Mouse (Mus musculus) lung, postnatal 0 days (tissue): ENCODE measurements around the gene Mip. TPM values are rescaled to one million over a fixed set of nuclear protein-coding genes. Genes with fewer than 3 reads are reported as not detected.
"Not testable (repeated sequence)": the region's sequence is repeated elsewhere in the genome, so short reads cannot be mapped to it uniquely, and the experiment has no call there.

Experiments used
- ATAC-seq: fragments of 200-750 bp; cut with Nextera tagmentation; 2 replicates; pipeline ENCODE4 v1.8.0; 2017; ENCODE audit warnings: moderate library complexity
- DNase-seq: peaks from one replicate; pipeline ENCODE4 v3.0.0-alpha.2; 2016; ENCODE audit warnings: low spot score
- H3K27ac ChIP-seq: fragments of 300-500 bp; sonication (generic); 2 replicates; pipeline ENCODE4 v1.5.1; 2014; ENCODE audit warnings: antibody characterized with exemption, mild to moderate bottlenecking, low read length, mixed read lengths
- H3K27me3 ChIP-seq: fragments of 300-500 bp; sonication (generic); replicated peaks from 2 replicates; pipeline ENCODE4 v1.6.1; 2014; ENCODE audit warnings: low read length, mixed read lengths; ENCODE audit not compliant: insufficient read depth
- H3K36me3 ChIP-seq: fragments of 300-500 bp; sonication (generic); 2 replicates; pipeline ENCODE4 v1.6.1; 2014; ENCODE audit warnings: low read length, mixed read lengths; ENCODE audit not compliant: insufficient read depth
- H3K4me1 ChIP-seq: fragments of 300-500 bp; sonication (generic); 2 replicates; pipeline ENCODE4 v1.6.1; 2014; ENCODE audit warnings: antibody characterized with exemption, low read depth, low read length, mixed read lengths; ENCODE audit not compliant: insufficient read depth
- H3K4me2 ChIP-seq: fragments of 300-500 bp; sonication (generic); replicated peaks from 2 replicates; pipeline ENCODE4 v1.6.1; 2014; ENCODE audit warnings: low read depth, mild to moderate bottlenecking, low read length, moderate library complexity, mixed read lengths
- H3K4me3 ChIP-seq: fragments of 300-500 bp; sonication (generic); 2 replicates; pipeline ENCODE4 v1.5.1; 2014; ENCODE audit warnings: low read depth, low read length
- H3K9ac ChIP-seq: fragments of 300-500 bp; sonication (generic); replicated peaks from 2 replicates; pipeline ENCODE4 v1.6.1; 2014; ENCODE audit warnings: low read depth, mild to moderate bottlenecking
- H3K9me3 ChIP-seq: fragments of 300-500 bp; sonication (generic); 2 replicates; pipeline ENCODE4 v1.6.1; 2016; ENCODE audit warnings: low read length, mixed read lengths
- CTCF ChIP-seq: IDR thresholded peaks from 2 replicates; pipeline ENCODE4 v1.5.1; 2016; ENCODE audit warnings: antibody characterized with exemption, mild to moderate bottlenecking
- EP300 ChIP-seq: IDR thresholded peaks from 2 replicates; pipeline ENCODE4 v1.6.1; 2016; ENCODE audit warnings: antibody characterized with exemption, mild to moderate bottlenecking, control low read depth
- WGBS: fragments of 180-500 bp; shearing (Covaris S2); extraction: QIAGEN DNeasy Blood & Tissue Kit; methylation state at CpG from one replicate; pipeline ENCODE4 v1.1.7; 2014; 5-methylcytosine and 5-hydroxymethylcytosine counted together
- polyA plus RNA-seq: library from polyadenylated mRNA; unstranded; fragments of >200 nt; fragmentation: Nextera tagmentation; extraction: Ambion mirVana; gene quantifications from 2 replicates; pipeline ENCODE4 v1.2.1, GENCODE M21; 2015

The Mip gene
- polyA plus RNA-seq, 1 experiment from 2014 or later: not detected

GRCm38 (mm10) chr10:128185959-128186358, 39.7 kb upstream of the Mip start:
- Histone ChIP-seq H3K9ac (no peak overlapping the region), H3K36me3 (no peaks in the 10 kb centered on the region), H3K4me1 (no peaks in the 10 kb centered on the region), H3K27ac (no peak overlapping the region), H3K27me3 (no peaks in the 10 kb centered on the region), H3K4me2 (no peak overlapping the region), H3K9me3 (no peaks in the 10 kb centered on the region), H3K4me3 (no peak overlapping the region)
- TF ChIP-seq EP300 (no peak), CTCF (peak; percentile 98)
- ATAC-seq (peak; percentile 88), DNase-seq (peak; percentile 94)
- WGBS: 43% methylated on average over 2 of the region's 2 CpGs

GRCm38 (mm10) chr10:128187181-128187605, 38.4 kb upstream of the Mip start:
- Histone ChIP-seq H3K9ac (no peak overlapping the region), H3K36me3 (no peaks in the 10 kb centered on the region), H3K4me1 (no peaks in the 10 kb centered on the region), H3K27ac (no peak overlapping the region), H3K4me3 (no peak overlapping the region), H3K27me3 (no peaks in the 10 kb centered on the region), H3K9me3 (no peaks in the 10 kb centered on the region), H3K4me2 (no peak overlapping the region)
- WGBS: 65% methylated on average over 5 of the region's 5 CpGs
- ATAC-seq (no peak), DNase-seq (no peak)
- TF ChIP-seq CTCF (no peak), EP300 (no peak)

GRCm38 (mm10) chr10:128188242-128188877, 37.3 kb upstream of the Mip start:
- Histone ChIP-seq H3K4me1 (no peaks in the 10 kb centered on the region), H3K4me2 (no peak overlapping the region), H3K9ac (no peak overlapping the region), H3K27me3 (no peaks in the 10 kb centered on the region), H3K4me3 (no peak overlapping the region), H3K27ac (no peak overlapping the region), H3K9me3 (no peaks in the 10 kb centered on the region), H3K36me3 (no peaks in the 10 kb centered on the region)
- DNase-seq: peak; percentile 84
- WGBS: 48% methylated on average over 2 of the region's 2 CpGs
- TF ChIP-seq EP300: no peak
- peak; percentile 81 for TF ChIP-seq CTCF
- ATAC-seq: no peak

GRCm38 (mm10) chr10:128191472-128191871, 34.2 kb upstream of the Mip start:
- Histone ChIP-seq H3K27me3 (no peaks in the 10 kb centered on the region), H3K36me3 (no peaks in the 10 kb centered on the region), H3K27ac (no peak overlapping the region), H3K4me3 (no peak overlapping the region), H3K9ac (no peak overlapping the region), H3K4me2 (no peak overlapping the region), H3K9me3 (no peaks in the 10 kb centered on the region), H3K4me1 (no peaks in the 10 kb centered on the region)
- no peak for ATAC-seq
- TF ChIP-seq EP300: no peak
- TF ChIP-seq CTCF: no peak
- WGBS: 40% methylated on average over 2 of the region's 2 CpGs
- DNase-seq: no peak

GRCm38 (mm10) chr10:128192030-128192766, 33.4 kb upstream of the Mip start:
- WGBS: 88% methylated on average over 3 of the region's 3 CpGs
- DNase-seq: not testable (repeated sequence)

GRCm38 (mm10) chr10:128193113-128193512, 32.5 kb upstream of the Mip start:
- TF ChIP-seq EP300: no peak
- TF ChIP-seq CTCF: no peak
- no peaks in the 10 kb centered on the region for H3K4me1 ChIP-seq
- H3K4me2 ChIP-seq: no peak overlapping the region
- ATAC-seq: no peak
- H3K27ac ChIP-seq: no peak overlapping the region
- 88% methylated on average over 6 of the region's 6 CpGs for WGBS
- H3K9ac ChIP-seq: no peak overlapping the region
- no peak overlapping the region for H3K4me3 ChIP-seq
- H3K36me3 ChIP-seq: no peaks in the 10 kb centered on the region
- H3K27me3 ChIP-seq: 0 out of 2 replicates have a peak, but pooled peaks cover 3% of the 10 kb centered on the region
- no peak for DNase-seq
- H3K9me3 ChIP-seq: no peaks in the 10 kb centered on the region

More at GRCm38 (mm10) chr10:128192030-128192766, 33.4 kb upstream of the Mip start:
- not testable (repeated sequence) for H3K9me3 ChIP-seq, H3K4me2 ChIP-seq, H3K4me1 ChIP-seq, H3K9ac ChIP-seq, H3K36me3 ChIP-seq, H3K27me3 ChIP-seq, H3K4me3 ChIP-seq, H3K27ac ChIP-seq, ATAC-seq
